Mouse (Mus musculus) cerebellum, postnatal 25 days (tissue): ENCODE results near the gene 1700016H13Rik.

ENCODE experiments used
- DNase-seq, 2 experiments: peaks; one replicate each; pipeline ENCODE4 v3.0.0; 2021; ENCODE audit warnings: mixed read lengths in 2 of 2

1700016H13Rik gene

DNA sequence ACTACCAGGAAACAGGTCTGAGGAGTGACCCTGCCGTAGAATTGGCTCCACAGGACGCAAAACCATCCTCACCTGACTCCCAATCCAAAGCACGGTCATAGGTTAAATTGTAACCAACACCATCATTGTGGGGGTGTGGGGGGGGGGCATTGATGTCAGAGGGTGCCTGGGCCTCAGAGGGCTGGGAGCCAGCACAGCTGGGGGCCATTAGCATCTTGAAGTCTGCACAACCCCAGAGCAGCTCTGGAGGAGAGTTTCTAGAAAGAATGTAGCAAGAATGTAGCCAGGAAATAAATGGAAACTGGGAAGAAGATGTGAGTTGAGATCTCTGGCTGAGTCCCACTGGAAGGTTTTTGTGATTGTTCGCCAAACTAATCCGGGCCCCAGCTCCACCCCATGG lies 56.9 kb downstream of the 1700016H13Rik start:
- DNase-seq: peak in 1 of 2 experiments; percentile 16

DNA sequence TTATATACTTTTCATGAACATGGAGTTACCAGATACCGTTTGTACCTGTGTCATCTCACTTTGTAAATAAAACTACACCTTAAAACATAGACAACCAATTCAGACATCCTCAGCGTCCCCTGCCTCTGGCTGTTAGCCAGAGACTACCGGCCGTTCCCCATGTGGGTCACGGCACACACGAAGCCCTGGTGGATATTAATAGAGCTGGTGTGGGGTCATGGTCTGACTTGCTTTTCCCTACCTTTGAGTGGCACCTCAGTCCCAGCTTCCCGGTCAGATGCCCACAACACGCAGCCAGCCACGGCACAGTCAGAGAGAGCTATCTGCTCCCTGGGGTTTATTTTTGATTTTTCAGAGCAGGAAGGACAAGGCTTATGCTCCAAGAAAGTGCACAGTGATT lies 57.5 kb downstream of the 1700016H13Rik start:
- peak in 1 of 2 experiments; percentile 35 for DNase-seq
